Mouse (Mus musculus) spleen, adult 2 months (tissue): ENCODE results near the gene Arrb1. TPM values are rescaled to one million over a fixed set of nuclear protein-coding genes. Genes with fewer than 3 reads are reported as not detected.

ENCODE experiments used
- DNase-seq, 2 experiments: peaks; one replicate each; pipeline versions ENCODE4 v3.0.0 to v3.0.0-alpha.2; 2012 to 2021; ENCODE audit warnings: low spot score in 2 of 2, low read depth in 1 of 2
- H3K27ac ChIP-seq: fragments of 200-500 bp; 2 replicates; pipeline ENCODE4 v1.5.1; 2012; ENCODE audit warnings: low read length, inconsistent platforms; ENCODE audit not compliant: insufficient read depth
- H3K27me3 ChIP-seq: fragments of 200-500 bp; 2 replicates; pipeline ENCODE4 v1.6.1; 2012; ENCODE audit warnings: mild to moderate bottlenecking, moderate library complexity, low read length, inconsistent platforms; ENCODE audit not compliant: control insufficient read depth, insufficient read depth
- H3K36me3 ChIP-seq: fragments of 200-500 bp; 2 replicates; pipeline ENCODE4 v1.6.1; 2012; ENCODE audit warnings: mild to moderate bottlenecking, low read length, inconsistent platforms; ENCODE audit not compliant: control insufficient read depth, insufficient read depth
- H3K4me1 ChIP-seq: fragments of 200-500 bp; 2 replicates; pipeline ENCODE4 v1.6.1; 2011; ENCODE audit warnings: inconsistent platforms; ENCODE audit not compliant: control insufficient read depth, insufficient read depth, insufficient read length
- H3K4me3 ChIP-seq: fragments of 200-500 bp; 2 replicates; pipeline ENCODE4 v1.5.1; 2011; ENCODE audit warnings: mild to moderate bottlenecking, inconsistent platforms; ENCODE audit not compliant: insufficient read depth, insufficient read length; ENCODE audit errors: extremely low read depth
- CTCF ChIP-seq: fragments of 200-500 bp; IDR thresholded peaks from 2 replicates; pipeline ENCODE4 v1.5.1; 2011; ENCODE audit warnings: mild to moderate bottlenecking, inconsistent platforms; ENCODE audit not compliant: insufficient read depth, insufficient read length, insufficient replicate concordance; ENCODE audit errors: extremely low read depth
- POLR2A ChIP-seq: fragments of 200-500 bp; IDR thresholded peaks from 2 replicates; pipeline ENCODE4 v1.6.1; 2011; ENCODE audit warnings: low read depth, low read length, inconsistent platforms
- WGBS: fragments of 180-500 bp; shearing (Covaris S2); methylation state at CpG from one replicate; pipeline ENCODE4 v1.1.7; 2018; 5-methylcytosine and 5-hydroxymethylcytosine counted together
- polyA plus RNA-seq: library from polyadenylated mRNA; depleted of rRNA; stranded (reverse); fragments of >200 nt; gene quantifications from 2 replicates; pipeline ENCODE4 v1.2.3, GENCODE M21; 2012

Arrb1 gene
- polyA plus RNA-seq, 1 experiment: 64.6 TPM

- Histone ChIP-seq H3K4me1 (no peaks in the 10 kb centered on the region), H3K27ac (no peak overlapping the region)
- WGBS: 74% methylated on average over 8 of the region's 8 CpGs
Measured at GRCm38 (mm10) chr7:99603875-99604662, 68.8 kb downstream of the Arrb1 start.

GRCm38 (mm10) chr7:99605058-99605457 is 69.8 kb downstream of the Arrb1 start:
- no peaks in the 10 kb centered on the region for H3K27me3 ChIP-seq
- DNase-seq: no peak
- no peak overlapping the region for H3K27ac ChIP-seq
- peaks cover 9% of the 10 kb centered on the region for H3K36me3 ChIP-seq
- 78% methylated on average over 2 of the region's 2 CpGs for WGBS
- TF ChIP-seq POLR2A (no peak), CTCF (no peak)
- no peaks in the 10 kb centered on the region for H3K4me1 ChIP-seq
- no peak overlapping the region for H3K4me3 ChIP-seq

More at GRCm38 (mm10) chr7:99603875-99604662, 68.8 kb downstream of the Arrb1 start:
- TF ChIP-seq CTCF: no peak
- Histone ChIP-seq H3K4me3 (no peak overlapping the region), H3K27me3 (no peaks in the 10 kb centered on the region), H3K36me3 (peaks cover 14% of the 10 kb centered on the region)
- no peak for DNase-seq

GRCm38 (mm10) chr7:99606303-99606702 is 71.0 kb downstream of the Arrb1 start:
- no peaks in the 10 kb centered on the region for H3K27me3 ChIP-seq
- WGBS: 68% methylated on average over 11 of the region's 11 CpGs
- DNase-seq: no peak
- H3K4me3 ChIP-seq: no peak overlapping the region
- no peaks in the 10 kb centered on the region for H3K4me1 ChIP-seq
- no peak for TF ChIP-seq POLR2A
- no peak for TF ChIP-seq CTCF
- no peak overlapping the region for H3K27ac ChIP-seq
- H3K36me3 ChIP-seq: peaks cover 2% of the 10 kb centered on the region; the same call in 1 of the 2 replicates

- Histone ChIP-seq H3K27me3 (no peaks in the 10 kb centered on the region), H3K4me3 (no peak overlapping the region), H3K4me1 (no peaks in the 10 kb centered on the region), H3K27ac (no peak overlapping the region), H3K36me3 (0 out of 2 replicates have a peak, but pooled peaks cover 2% of the 10 kb centered on the region)
- TF ChIP-seq POLR2A: no peak
- no peak for TF ChIP-seq CTCF
- 35% methylated on average over 3 of the region's 3 CpGs for WGBS
- no peak for DNase-seq
Measured at GRCm38 (mm10) chr7:99606766-99607165, 71.5 kb downstream of the Arrb1 start.

GRCm38 (mm10) chr7:99607632-99608031 is 72.4 kb downstream of the Arrb1 start:
- TF ChIP-seq CTCF: no peak
- TF ChIP-seq POLR2A: no peak
- no peak overlapping the region for H3K4me3 ChIP-seq
- no peak overlapping the region for H3K27ac ChIP-seq
- no peaks in the 10 kb centered on the region for H3K36me3 ChIP-seq
- WGBS: 23% methylated on average over 2 of the region's 2 CpGs
- H3K4me1 ChIP-seq: no peaks in the 10 kb centered on the region
- DNase-seq: no peak
- no peaks in the 10 kb centered on the region for H3K27me3 ChIP-seq

- WGBS: 69% methylated on average over 2 of the region's 2 CpGs
- no peak overlapping the region for H3K27ac ChIP-seq
- DNase-seq: no peak
- no peaks in the 10 kb centered on the region for H3K4me1 ChIP-seq
- TF ChIP-seq POLR2A (no peak), CTCF (no peak)
- no peaks in the 10 kb centered on the region for H3K27me3 ChIP-seq
- no peak overlapping the region for H3K4me3 ChIP-seq
- H3K36me3 ChIP-seq: no peaks in the 10 kb centered on the region
Measured at GRCm38 (mm10) chr7:99618264-99618663, 83.0 kb downstream of the Arrb1 start.

GRCm38 (mm10) chr7:99618860-99619259 is 83.6 kb downstream of the Arrb1 start:
- no peak overlapping the region for H3K27ac ChIP-seq
- DNase-seq: peak in 1 of 2 experiments; percentile 25
- H3K4me3 ChIP-seq: no peak overlapping the region
- no peaks in the 10 kb centered on the region for H3K27me3 ChIP-seq
- WGBS: 4% methylated on average over 3 of the region's 3 CpGs
- no peaks in the 10 kb centered on the region for H3K4me1 ChIP-seq
- no peaks in the 10 kb centered on the region for H3K36me3 ChIP-seq
- TF ChIP-seq POLR2A (no peak), CTCF (peak; percentile 35; the same call in 1 of the 2 replicates)
